Mouse (Mus musculus): ENCODE measurements around the gene Tmem189. TPM values are rescaled to one million over a fixed set of nuclear protein-coding genes. Genes with fewer than 3 reads are reported as not detected.

Gene Tmem189
- polyA plus RNA-seq, 1 experiment from 2014 or later = 64.6 TPM

- H3K27ac ChIP-seq = no peak overlapping the region
- DNase-seq (ENCODE audit: low spot score) (no peak), ATAC-seq (replicated peaks; ENCODE audit: low FRiP score, low read depth) (no peak)
- no peaks in the 10 kb centered on the region for H3K36me3 ChIP-seq (ENCODE audit: insufficient read depth, low read length)
- H3K9me3 ChIP-seq (replicated peaks; ENCODE audit: low read length) = no peaks in the 10 kb centered on the region
- no peaks in the 10 kb centered on the region for H3K27me3 ChIP-seq (ENCODE audit: insufficient read depth, low read length)
- H3K9ac ChIP-seq (ENCODE audit: low read depth, low read length) = no peak overlapping the region
- no peak for TF ChIP-seq CTCF (IDR thresholded peaks at IDR 0.05; ENCODE audit: low read depth)
- H3K4me2 ChIP-seq (ENCODE audit: low read length) = no peak overlapping the region
- WGBS = 90% methylated on average over 10 of the region's 10 CpGs
- H3K4me3 ChIP-seq (replicated peaks; ENCODE audit: low read depth, low read length) = no peak overlapping the region
- H3K4me1 ChIP-seq (replicated peaks; ENCODE audit: insufficient read depth, low read length) = no peaks in the 10 kb centered on the region
Measured at GRCm38 (mm10) chr2:167725879-167726278, 36.3 kb upstream of the Tmem189 start.

GRCm38 (mm10) chr2:167723589-167724206, 34.1 kb upstream of the Tmem189 start:
- no peak for ATAC-seq (replicated peaks; ENCODE audit: low FRiP score, low read depth)
- Histone ChIP-seq H3K36me3 (ENCODE audit: insufficient read depth, low read length) (no peaks in the 10 kb centered on the region), H3K4me1 (replicated peaks; ENCODE audit: insufficient read depth, low read length) (no peaks in the 10 kb centered on the region), H3K4me2 (ENCODE audit: low read length) (no peak overlapping the region), H3K9me3 (replicated peaks; ENCODE audit: low read length) (no peaks in the 10 kb centered on the region), H3K27me3 (ENCODE audit: insufficient read depth, low read length) (no peaks in the 10 kb centered on the region), H3K4me3 (replicated peaks; ENCODE audit: low read depth, low read length) (no peak overlapping the region), H3K9ac (ENCODE audit: low read depth, low read length) (no peak overlapping the region), H3K27ac (no peak overlapping the region)
- 80% methylated on average over 11 of the region's 11 CpGs for WGBS
- TF ChIP-seq CTCF (IDR thresholded peaks at IDR 0.05; ENCODE audit: low read depth) = 0 out of 2 replicates have a peak, but pooled peaks have one; percentile 2
- no peak for DNase-seq (ENCODE audit: low spot score)

- Histone ChIP-seq H3K4me3 (replicated peaks; ENCODE audit: low read depth, low read length) (no peak overlapping the region), H3K27me3 (ENCODE audit: insufficient read depth, low read length) (no peaks in the 10 kb centered on the region), H3K9me3 (replicated peaks; ENCODE audit: low read length) (no peaks in the 10 kb centered on the region), H3K36me3 (ENCODE audit: insufficient read depth, low read length) (no peaks in the 10 kb centered on the region), H3K4me1 (replicated peaks; ENCODE audit: insufficient read depth, low read length) (no peaks in the 10 kb centered on the region), H3K4me2 (ENCODE audit: low read length) (no peak overlapping the region), H3K9ac (ENCODE audit: low read depth, low read length) (no peak overlapping the region), H3K27ac (no peak overlapping the region)
- ATAC-seq (replicated peaks; ENCODE audit: low FRiP score, low read depth) (no peak), DNase-seq (ENCODE audit: low spot score) (no peak)
- TF ChIP-seq CTCF (IDR thresholded peaks at IDR 0.05; ENCODE audit: low read depth) = no peak
- WGBS = 67% methylated on average over 6 of the region's 6 CpGs
Measured at GRCm38 (mm10) chr2:167722538-167722937, 32.9 kb upstream of the Tmem189 start.

- H3K27ac ChIP-seq = no peak overlapping the region
- H3K4me3 ChIP-seq (replicated peaks; ENCODE audit: low read depth, low read length) = no peak overlapping the region
- no peaks in the 10 kb centered on the region for H3K27me3 ChIP-seq (ENCODE audit: insufficient read depth, low read length)
- 64% methylated on average over 11 of the region's 11 CpGs for WGBS
- H3K36me3 ChIP-seq (ENCODE audit: insufficient read depth, low read length) = no peaks in the 10 kb centered on the region
- TF ChIP-seq CTCF (IDR thresholded peaks at IDR 0.05; ENCODE audit: low read depth) = no peak
- H3K9me3 ChIP-seq (replicated peaks; ENCODE audit: low read length) = no peaks in the 10 kb centered on the region
- no peak for DNase-seq (ENCODE audit: low spot score)
- ATAC-seq (replicated peaks; ENCODE audit: low FRiP score, low read depth) = no peak
- H3K9ac ChIP-seq (ENCODE audit: low read depth, low read length) = no peak overlapping the region
- H3K4me2 ChIP-seq (ENCODE audit: low read length) = no peak overlapping the region
- H3K4me1 ChIP-seq (replicated peaks; ENCODE audit: insufficient read depth, low read length) = no peaks in the 10 kb centered on the region
Measured at GRCm38 (mm10) chr2:167721159-167721882, 31.7 kb upstream of the Tmem189 start.

GRCm38 (mm10) chr2:167719520-167719919, 29.9 kb upstream of the Tmem189 start:
- Histone ChIP-seq H3K4me2 (ENCODE audit: low read length) (no peak overlapping the region), H3K36me3 (ENCODE audit: insufficient read depth, low read length) (no peaks in the 10 kb centered on the region), H3K27ac (no peak overlapping the region), H3K27me3 (ENCODE audit: insufficient read depth, low read length) (no peaks in the 10 kb centered on the region), H3K4me1 (replicated peaks; ENCODE audit: insufficient read depth, low read length) (no peaks in the 10 kb centered on the region), H3K9ac (ENCODE audit: low read depth, low read length) (no peak overlapping the region), H3K9me3 (replicated peaks; ENCODE audit: low read length) (no peaks in the 10 kb centered on the region), H3K4me3 (replicated peaks; ENCODE audit: low read depth, low read length) (no peak overlapping the region)
- DNase-seq (ENCODE audit: low spot score) (no peak), ATAC-seq (replicated peaks; ENCODE audit: low FRiP score, low read depth) (no peak)
- 90% methylated on average over 4 of the region's 4 CpGs for WGBS
- TF ChIP-seq CTCF (IDR thresholded peaks at IDR 0.05; ENCODE audit: low read depth) = no peak

GRCm38 (mm10) chr2:167717208-167717607, 27.6 kb upstream of the Tmem189 start:
- WGBS = 71% methylated on average over 1 of the region's 1 CpGs
- H3K9me3 ChIP-seq (replicated peaks; ENCODE audit: low read length) = no peaks in the 10 kb centered on the region

More at GRCm38 (mm10) chr2:167717208-167717607, 27.6 kb upstream of the Tmem189 start:
- ATAC-seq (replicated peaks; ENCODE audit: low FRiP score, low read depth) = no peak
- Histone ChIP-seq H3K36me3 (ENCODE audit: insufficient read depth, low read length) (no peaks in the 10 kb centered on the region), H3K27ac (no peak overlapping the region), H3K27me3 (ENCODE audit: insufficient read depth, low read length) (no peaks in the 10 kb centered on the region), H3K4me1 (replicated peaks; ENCODE audit: insufficient read depth, low read length) (peaks cover 4% of the 10 kb centered on the region), H3K4me3 (replicated peaks; ENCODE audit: low read depth, low read length) (no peak overlapping the region), H3K4me2 (ENCODE audit: low read length) (no peak overlapping the region), H3K9ac (ENCODE audit: low read depth, low read length) (no peak overlapping the region)
- DNase-seq (ENCODE audit: low spot score) = no peak
- TF ChIP-seq CTCF (IDR thresholded peaks at IDR 0.05; ENCODE audit: low read depth) = no peak
